Mouse (Mus musculus) liver, embryonic 14.5 days (tissue): Measurements from ENCODE around the gene Il17rc.

ENCODE experiments used
- CTCF ChIP-seq: IDR thresholded peaks from 2 replicates; pipeline ENCODE4 v1.5.1; 2016; ENCODE audit warnings: antibody characterized with exemption, low read depth, control low read depth
- EP300 ChIP-seq: IDR thresholded peaks from 2 replicates; pipeline ENCODE4 v1.6.1; 2016; ENCODE audit warnings: antibody characterized with exemption, low read depth

DNA sequence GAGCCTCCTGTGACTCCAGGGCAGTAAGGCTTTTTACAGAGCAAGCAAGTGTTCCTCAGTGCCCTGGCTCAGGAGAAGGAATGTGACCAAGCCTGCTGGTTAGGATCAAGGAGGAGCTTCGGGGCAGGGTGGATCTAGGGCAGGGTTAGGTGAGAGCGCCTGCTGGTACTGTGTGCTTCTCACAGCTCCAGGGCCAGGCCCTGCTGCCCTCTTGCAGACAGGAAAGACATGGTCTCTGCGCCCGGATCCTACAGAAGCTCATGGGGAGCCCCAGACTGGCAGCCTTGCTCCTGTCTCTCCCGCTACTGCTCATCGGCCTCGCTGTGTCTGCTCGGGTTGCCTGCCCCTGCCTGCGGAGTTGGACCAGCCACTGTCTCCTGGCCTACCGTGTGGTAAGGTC, 12.6 kb upstream of the Il17rc start:
- TF ChIP-seq CTCF (no peak), EP300 (no peak)
